Mouse (Mus musculus): ENCODE results near the gene Ezh1. TPM values are rescaled to one million over a fixed set of nuclear protein-coding genes. Genes with fewer than 3 reads are reported as not detected.
A peak's percentile ranks its signal among the peaks of the same experiment; 100 is the strongest.

Gene Ezh1
- polyA plus RNA-seq, 1 experiment from 2014 or later, result 18.7 TPM

- Histone ChIP-seq H3K27ac (replicated peaks) (peak overlapping the region; percentile 92), H3K4me2 (replicated peaks) (peak overlapping the region; percentile 38; the same call in 1 of the 2 replicates), H3K9ac (no peak overlapping the region), H3K4me1 (peaks cover 40% of the 10 kb centered on the region), H3K36me3 (no peaks in the 10 kb centered on the region), H3K9me3 (replicated peaks) (no peaks in the 10 kb centered on the region), H3K27me3 (no peaks in the 10 kb centered on the region), H3K4me3 (replicated peaks) (no peak overlapping the region)
- ATAC-seq (ENCODE audit: insufficient number of reproducible peaks, low FRiP score, low TSS enrichment, low read depth), result no peak
- 15% methylated on average over 2 of the region's 2 CpGs for WGBS
Measured at GRCm38 (mm10) chr11:101230061-101230511, 3.8 kb upstream of the Ezh1 start.

GRCm38 (mm10) chr11:101229361-101229900 is 3.2 kb upstream of the Ezh1 start:
- H3K9ac ChIP-seq, result no peak overlapping the region
- no peaks in the 10 kb centered on the region for H3K36me3 ChIP-seq
- peaks cover 41% of the 10 kb centered on the region for H3K4me1 ChIP-seq
- H3K27ac ChIP-seq (replicated peaks), result peak overlapping the region; percentile 92
- no peaks in the 10 kb centered on the region for H3K27me3 ChIP-seq
- peak overlapping the region; percentile 38; the same call in 1 of the 2 replicates for H3K4me2 ChIP-seq (replicated peaks)
- ATAC-seq (ENCODE audit: insufficient number of reproducible peaks, low FRiP score, low TSS enrichment, low read depth), result no peak
- no peaks in the 10 kb centered on the region for H3K9me3 ChIP-seq (replicated peaks)
- H3K4me3 ChIP-seq (replicated peaks), result no peak overlapping the region
- WGBS, result 22% methylated on average over 8 of the region's 8 CpGs

GRCm38 (mm10) chr11:101225331-101226064 is 765 bp downstream of the Ezh1 start:
- Histone ChIP-seq H3K4me2 (replicated peaks) (peak overlapping the region; percentile 79), H3K9me3 (replicated peaks) (no peaks in the 10 kb centered on the region), H3K36me3 (no peaks in the 10 kb centered on the region), H3K4me3 (replicated peaks) (peak overlapping the region; percentile 81), H3K9ac (peak overlapping the region; percentile 69), H3K27ac (replicated peaks) (peak overlapping the region; percentile 74), H3K27me3 (no peaks in the 10 kb centered on the region), H3K4me1 (peaks cover 21% of the 10 kb centered on the region)
- 15% methylated on average over 25 of the region's 25 CpGs for WGBS
- no peak for ATAC-seq (ENCODE audit: insufficient number of reproducible peaks, low FRiP score, low TSS enrichment, low read depth)

GRCm38 (mm10) chr11:101224337-101224736 is 1.9 kb downstream of the Ezh1 start:
- no peak for ATAC-seq (ENCODE audit: insufficient number of reproducible peaks, low FRiP score, low TSS enrichment, low read depth)
- Histone ChIP-seq H3K36me3 (no peaks in the 10 kb centered on the region), H3K4me2 (replicated peaks) (no peak overlapping the region), H3K9ac (no peak overlapping the region), H3K27ac (replicated peaks) (no peak overlapping the region), H3K27me3 (no peaks in the 10 kb centered on the region), H3K4me3 (replicated peaks) (no peak overlapping the region), H3K9me3 (replicated peaks) (no peaks in the 10 kb centered on the region), H3K4me1 (peaks cover 9% of the 10 kb centered on the region)
- WGBS, result 81% methylated on average over 3 of the region's 3 CpGs

- no peak overlapping the region for H3K4me3 ChIP-seq (replicated peaks)
- no peaks in the 10 kb centered on the region for H3K9me3 ChIP-seq (replicated peaks)
- peaks cover 14% of the 10 kb centered on the region for H3K36me3 ChIP-seq
- no peak overlapping the region for H3K4me2 ChIP-seq (replicated peaks)
- 79% methylated on average over 8 of the region's 8 CpGs for WGBS
- H3K27me3 ChIP-seq, result no peaks in the 10 kb centered on the region
- ATAC-seq (ENCODE audit: insufficient number of reproducible peaks, low FRiP score, low TSS enrichment, low read depth), result no peak
- H3K27ac ChIP-seq (replicated peaks), result no peak overlapping the region
- H3K9ac ChIP-seq, result no peak overlapping the region
- peaks cover 6% of the 10 kb centered on the region for H3K4me1 ChIP-seq
Measured at GRCm38 (mm10) chr11:101221306-101221986, 4.8 kb downstream of the Ezh1 start.

- H3K4me2 ChIP-seq (replicated peaks), result no peak overlapping the region
- H3K27ac ChIP-seq (replicated peaks), result no peak overlapping the region
- H3K9me3 ChIP-seq (replicated peaks), result no peaks in the 10 kb centered on the region
- no peak for ATAC-seq (ENCODE audit: insufficient number of reproducible peaks, low FRiP score, low TSS enrichment, low read depth)
- H3K36me3 ChIP-seq, result peaks cover 20% of the 10 kb centered on the region
- peaks cover 6% of the 10 kb centered on the region for H3K4me1 ChIP-seq
- no peaks in the 10 kb centered on the region for H3K27me3 ChIP-seq
- H3K9ac ChIP-seq, result no peak overlapping the region
- 50% methylated on average over 2 of the region's 2 CpGs for WGBS
- H3K4me3 ChIP-seq (replicated peaks), result no peak overlapping the region
Measured at GRCm38 (mm10) chr11:101220853-101221252, 5.4 kb downstream of the Ezh1 start.

GRCm38 (mm10) chr11:101218436-101219055 is 7.7 kb downstream of the Ezh1 start:
- Histone ChIP-seq H3K9me3 (replicated peaks) (no peaks in the 10 kb centered on the region), H3K9ac (no peak overlapping the region), H3K4me1 (no peaks in the 10 kb centered on the region), H3K27me3 (no peaks in the 10 kb centered on the region), H3K4me2 (replicated peaks) (no peak overlapping the region), H3K36me3 (peaks cover 41% of the 10 kb centered on the region), H3K27ac (replicated peaks) (no peak overlapping the region), H3K4me3 (replicated peaks) (no peak overlapping the region)
- ATAC-seq (ENCODE audit: insufficient number of reproducible peaks, low FRiP score, low TSS enrichment, low read depth), result no peak
- WGBS, result 77% methylated on average over 10 of the region's 10 CpGs

- Histone ChIP-seq H3K4me3 (replicated peaks) (no peak overlapping the region), H3K9ac (no peak overlapping the region), H3K27ac (replicated peaks) (no peak overlapping the region), H3K36me3 (peaks cover 52% of the 10 kb centered on the region), H3K27me3 (no peaks in the 10 kb centered on the region), H3K4me2 (replicated peaks) (no peak overlapping the region), H3K9me3 (replicated peaks) (no peaks in the 10 kb centered on the region), H3K4me1 (no peaks in the 10 kb centered on the region)
- ATAC-seq (ENCODE audit: insufficient number of reproducible peaks, low FRiP score, low TSS enrichment, low read depth), result no peak
- WGBS, result 87% methylated on average over 5 of the region's 5 CpGs
Measured at GRCm38 (mm10) chr11:101216936-101217335, 9.3 kb downstream of the Ezh1 start.

GRCm38 (mm10) chr11:101211970-101212369 is 14.3 kb downstream of the Ezh1 start:
- Histone ChIP-seq H3K9ac (no peak overlapping the region), H3K4me3 (replicated peaks) (no peak overlapping the region), H3K27ac (replicated peaks) (0 out of 2 replicates have a peak overlapping the region, but pooled peaks have one; percentile 44), H3K4me2 (replicated peaks) (no peak overlapping the region), H3K27me3 (no peaks in the 10 kb centered on the region), H3K4me1 (no peaks in the 10 kb centered on the region), H3K9me3 (replicated peaks) (no peaks in the 10 kb centered on the region), H3K36me3 (peaks cover 76% of the 10 kb centered on the region)
- 0 out of 2 replicates have a peak, but pooled peaks have one; percentile 34 for ATAC-seq (ENCODE audit: insufficient number of reproducible peaks, low FRiP score, low TSS enrichment, low read depth)
- WGBS, result 35% methylated on average over 3 of the region's 3 CpGs

GRCm38 (mm10) chr11:101200986-101201385 is 25.3 kb downstream of the Ezh1 start:
- H3K36me3 ChIP-seq, result peaks cover 72% of the 10 kb centered on the region
- H3K27me3 ChIP-seq, result no peaks in the 10 kb centered on the region
- no peaks in the 10 kb centered on the region for H3K4me1 ChIP-seq
- H3K27ac ChIP-seq (replicated peaks), result no peak overlapping the region
- H3K9me3 ChIP-seq (replicated peaks), result no peaks in the 10 kb centered on the region
- 28% methylated on average over 7 of the region's 7 CpGs for WGBS
- H3K4me2 ChIP-seq (replicated peaks), result no peak overlapping the region
- H3K4me3 ChIP-seq (replicated peaks), result no peak overlapping the region
- ATAC-seq (ENCODE audit: insufficient number of reproducible peaks, low FRiP score, low TSS enrichment, low read depth), result no peak
- no peak overlapping the region for H3K9ac ChIP-seq

GRCm38 (mm10) chr11:101199555-101199954 is 26.7 kb downstream of the Ezh1 start:
- ATAC-seq (ENCODE audit: insufficient number of reproducible peaks, low FRiP score, low TSS enrichment, low read depth), result no peak
- Histone ChIP-seq H3K27ac (replicated peaks) (no peak overlapping the region), H3K4me1 (no peaks in the 10 kb centered on the region), H3K27me3 (no peaks in the 10 kb centered on the region), H3K36me3 (peaks cover 74% of the 10 kb centered on the region), H3K4me3 (replicated peaks) (no peak overlapping the region), H3K9me3 (replicated peaks) (no peaks in the 10 kb centered on the region), H3K4me2 (replicated peaks) (no peak overlapping the region), H3K9ac (no peak overlapping the region)
- WGBS, result 92% methylated on average over 3 of the region's 3 CpGs

All from embryonic facial prominence, embryonic 15.5 days (tissue).